Mouse (Mus musculus) intestine, embryonic 14.5 days (tissue): ENCODE results near the gene Fgf11. TPM values are rescaled to one million over a fixed set of nuclear protein-coding genes. Genes with fewer than 3 reads are reported as not detected.

ENCODE experiments used
- ATAC-seq: fragments of 200-750 bp; cut with Nextera tagmentation; replicated peaks from 2 replicates; pipeline ENCODE4 v1.8.0; 2017; ENCODE audit warnings: low read depth, moderate number of reproducible peaks, moderate TSS enrichment, moderate library complexity; ENCODE audit not compliant: low FRiP score, low TSS enrichment
- DNase-seq: peaks from one replicate; pipeline ENCODE4 v3.0.0-alpha.2; 2018; ENCODE audit warnings: low spot score
- H3K27ac ChIP-seq: fragments of 300-500 bp; sonication (generic); 2 replicates; pipeline ENCODE4 v1.5.1; 2014; ENCODE audit warnings: low read depth, mild to moderate bottlenecking, control low read depth
- H3K27me3 ChIP-seq: fragments of 300-500 bp; sonication (generic); replicated peaks from 2 replicates; pipeline ENCODE4 v1.6.1; 2014; ENCODE audit warnings: low read length, control low read depth; ENCODE audit not compliant: control insufficient read depth, insufficient read depth
- H3K36me3 ChIP-seq: fragments of 300-500 bp; sonication (generic); 2 replicates; pipeline ENCODE4 v1.6.1; 2014; ENCODE audit warnings: low read length, control low read depth; ENCODE audit not compliant: control insufficient read depth, insufficient read depth
- H3K4me1 ChIP-seq: fragments of 300-500 bp; sonication (generic); replicated peaks from 2 replicates; pipeline ENCODE4 v1.6.1; 2014; ENCODE audit warnings: low read length, control low read depth, mixed read lengths; ENCODE audit not compliant: control insufficient read depth, insufficient read depth
- H3K4me2 ChIP-seq: fragments of 300-500 bp; sonication (generic); 2 replicates; pipeline ENCODE4 v1.6.1; 2014; ENCODE audit warnings: low read length
- H3K4me3 ChIP-seq: fragments of 300-500 bp; sonication (generic); 2 replicates; pipeline ENCODE4 v1.5.1; 2014; ENCODE audit warnings: low read depth, low read length, control low read depth, mixed read lengths
- H3K9ac ChIP-seq: fragments of 300-500 bp; sonication (generic); 2 replicates; pipeline ENCODE4 v1.6.1; 2014; ENCODE audit warnings: mild to moderate bottlenecking, low read length
- H3K9me3 ChIP-seq: fragments of 300-500 bp; sonication (generic); 2 replicates; pipeline ENCODE4 v1.6.1; 2016; ENCODE audit warnings: low read length, control low read depth; ENCODE audit not compliant: control insufficient read depth
- WGBS: fragments of 180-500 bp; shearing (Covaris S2); extraction: QIAGEN DNeasy Blood & Tissue Kit; methylation state at CpG from one replicate; pipeline ENCODE4 v1.1.7; 2014; 5-methylcytosine and 5-hydroxymethylcytosine counted together
- polyA plus RNA-seq: library from polyadenylated mRNA; unstranded; fragments of >200 nt; fragmentation: Nextera tagmentation; extraction: Ambion mirVana; gene quantifications from 2 replicates; pipeline ENCODE4 v1.2.1, GENCODE M21; 2014

The Fgf11 gene
- polyA plus RNA-seq, 1 experiment from 2014 or later, result 1.4 TPM

DNA sequence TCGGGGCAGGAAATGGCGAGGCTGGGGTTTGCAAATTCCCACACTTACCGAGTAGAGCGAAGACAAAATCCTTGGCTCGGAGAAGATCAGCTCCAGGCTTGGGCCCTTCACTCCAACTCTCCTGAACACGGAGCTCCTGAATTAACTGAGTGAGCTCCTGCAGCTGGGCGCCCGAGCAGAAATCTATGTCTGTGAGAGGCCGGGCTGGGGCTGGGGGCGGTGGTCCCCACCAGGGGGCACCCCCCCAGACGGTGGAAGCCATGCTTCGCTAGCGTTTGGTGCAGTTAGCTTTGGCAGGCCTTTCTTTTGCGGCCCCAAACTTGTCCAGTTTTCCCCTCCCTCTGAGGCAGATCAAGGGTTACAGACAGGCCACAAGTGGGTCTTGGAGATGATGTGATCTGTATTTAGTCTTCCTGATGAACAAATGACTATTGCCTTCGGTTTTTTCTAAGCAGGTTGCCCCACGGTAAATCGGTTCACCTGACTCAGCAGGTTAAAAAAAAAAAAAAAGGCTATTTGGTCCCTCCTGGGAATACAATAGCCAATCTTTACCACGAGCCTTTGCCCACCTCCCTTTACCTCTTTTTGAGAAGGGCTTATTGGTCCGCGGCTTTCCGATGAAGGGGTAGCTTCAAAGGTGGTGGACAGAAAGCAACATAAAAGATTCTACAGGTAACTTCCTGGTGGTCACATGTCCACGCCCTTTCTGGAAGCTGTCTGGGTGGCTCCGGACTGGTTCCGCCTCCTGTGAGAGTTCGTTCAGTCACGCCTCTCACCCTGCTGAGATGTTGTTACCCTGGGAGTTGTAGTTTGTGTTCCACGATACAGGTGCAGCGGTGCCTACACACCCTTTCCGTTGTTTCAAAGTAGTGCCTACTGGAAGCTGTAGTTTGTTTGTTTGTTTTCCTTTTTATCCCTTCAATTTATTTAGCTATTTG lies 3.6 kb upstream of the Fgf11 start, which contains the start of gene Tmem102:
Gene Tmem102, minus strand, starts transcription at position 653 of the 938 bp plus-strand sequence.
- WGBS, result 7% methylated on average over 29 of the region's 29 CpGs
- ATAC-seq, result no peak
- peak within 1 kb of the TSS; percentile 82 for H3K4me2 ChIP-seq

DNA sequence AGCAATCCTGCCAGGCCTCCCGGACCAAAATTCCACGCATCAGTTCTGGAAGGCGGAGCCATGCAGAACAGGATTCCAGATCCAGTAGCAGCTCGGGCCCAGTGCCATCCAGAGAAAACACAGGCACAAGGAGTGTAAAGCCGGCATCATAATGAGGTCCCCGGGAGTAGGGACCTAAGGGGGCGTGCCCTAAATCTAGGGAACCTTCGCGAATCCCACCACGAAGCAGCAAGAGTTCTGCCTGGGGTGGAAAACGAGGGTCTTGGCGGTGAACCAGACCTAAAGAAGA lies 2.9 kb upstream of the Fgf11 start:
- ATAC-seq, result no peak
- Histone ChIP-seq H3K4me2 (peak overlapping the region; percentile 82), H3K9me3 (no peaks in the 10 kb centered on the region), H3K4me1 (peaks cover 38% of the 10 kb centered on the region), H3K4me3 (peak overlapping the region; percentile 58), H3K9ac (peak overlapping the region; percentile 23), H3K27ac (no peak overlapping the region), H3K36me3 (no peaks in the 10 kb centered on the region), H3K27me3 (peaks cover 38% of the 10 kb centered on the region)
- DNase-seq, result no peak
- WGBS, result 4% methylated on average over 12 of the region's 12 CpGs

More for the DNA sequence above, 3.6 kb upstream of the Fgf11 start, which contains the start of gene Tmem102:
- Histone ChIP-seq H3K27ac (no peak within 1 kb of the TSS), H3K27me3 (peaks cover 38% of the 10 kb centered on the region), H3K9ac (peak within 1 kb of the TSS; percentile 23), H3K9me3 (no peaks in the 10 kb centered on the region), H3K4me3 (peak within 1 kb of the TSS; percentile 58), H3K36me3 (no peaks in the 10 kb centered on the region), H3K4me1 (peaks cover 32% of the 10 kb centered on the region)
- DNase-seq, result peak; percentile 64

GRCm38 (mm10) chr11:69803786-69804651 lies 2.4 kb upstream of the Fgf11 start:
- Histone ChIP-seq H3K4me3 (peak overlapping the region; percentile 58), H3K9me3 (no peaks in the 10 kb centered on the region), H3K27ac (no peak overlapping the region), H3K4me1 (peaks cover 44% of the 10 kb centered on the region), H3K36me3 (no peaks in the 10 kb centered on the region), H3K4me2 (peak overlapping the region; percentile 82), H3K27me3 (peaks cover 38% of the 10 kb centered on the region), H3K9ac (peak overlapping the region; percentile 42)
- WGBS, result 2% methylated on average over 59 of the region's 60 CpGs
- DNase-seq (peak; percentile 82), ATAC-seq (peak; percentile 41)

- ATAC-seq, result peak; percentile 16; the same call in 1 of the 2 replicates
- Histone ChIP-seq H3K4me2 (peak overlapping the region; percentile 82), H3K4me3 (peak overlapping the region; percentile 58), H3K27me3 (peaks cover 38% of the 10 kb centered on the region), H3K4me1 (peaks cover 44% of the 10 kb centered on the region), H3K9me3 (no peaks in the 10 kb centered on the region), H3K36me3 (no peaks in the 10 kb centered on the region), H3K9ac (peak overlapping the region; percentile 42), H3K27ac (no peak overlapping the region)
- 3% methylated on average over 12 of the region's 12 CpGs for WGBS
- no peak for DNase-seq
Measured at GRCm38 (mm10) chr11:69803328-69803727, 1.7 kb upstream of the Fgf11 start.

DNA sequence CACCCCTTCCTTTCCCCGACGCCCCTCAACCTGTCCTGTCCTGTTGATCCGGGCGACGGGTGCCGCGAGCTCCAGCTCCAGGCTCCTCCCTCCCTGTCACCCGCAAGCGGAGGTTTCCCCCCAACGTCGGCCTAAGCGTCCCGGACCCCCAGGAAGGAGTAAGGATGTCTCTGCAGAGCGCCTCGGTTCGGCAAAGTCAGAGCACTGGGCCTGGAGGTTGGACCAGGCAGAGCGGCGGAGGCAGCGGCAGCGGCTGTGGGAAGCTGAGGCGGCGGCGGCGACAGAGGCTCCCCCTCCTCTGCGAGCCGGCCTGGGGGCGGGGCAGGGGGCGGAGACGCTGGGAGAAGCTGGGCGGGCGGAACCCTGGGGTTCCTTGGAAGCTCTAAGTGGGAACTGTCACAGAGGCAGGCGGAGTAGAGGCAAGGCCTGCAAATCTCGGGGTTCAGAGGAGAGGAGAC lies 1.0 kb upstream of the Fgf11 start:
- Histone ChIP-seq H3K9ac (peak overlapping the region; percentile 42; the same call in 1 of the 2 replicates), H3K4me1 (peaks cover 44% of the 10 kb centered on the region), H3K27me3 (peaks cover 38% of the 10 kb centered on the region), H3K4me3 (peak overlapping the region; percentile 58), H3K36me3 (no peaks in the 10 kb centered on the region), H3K4me2 (peak overlapping the region; percentile 82), H3K9me3 (no peaks in the 10 kb centered on the region), H3K27ac (no peak overlapping the region)
- ATAC-seq (no peak), DNase-seq (peak; percentile 89)
- under 1% methylated on average over 29 of the region's 33 CpGs for WGBS

DNA sequence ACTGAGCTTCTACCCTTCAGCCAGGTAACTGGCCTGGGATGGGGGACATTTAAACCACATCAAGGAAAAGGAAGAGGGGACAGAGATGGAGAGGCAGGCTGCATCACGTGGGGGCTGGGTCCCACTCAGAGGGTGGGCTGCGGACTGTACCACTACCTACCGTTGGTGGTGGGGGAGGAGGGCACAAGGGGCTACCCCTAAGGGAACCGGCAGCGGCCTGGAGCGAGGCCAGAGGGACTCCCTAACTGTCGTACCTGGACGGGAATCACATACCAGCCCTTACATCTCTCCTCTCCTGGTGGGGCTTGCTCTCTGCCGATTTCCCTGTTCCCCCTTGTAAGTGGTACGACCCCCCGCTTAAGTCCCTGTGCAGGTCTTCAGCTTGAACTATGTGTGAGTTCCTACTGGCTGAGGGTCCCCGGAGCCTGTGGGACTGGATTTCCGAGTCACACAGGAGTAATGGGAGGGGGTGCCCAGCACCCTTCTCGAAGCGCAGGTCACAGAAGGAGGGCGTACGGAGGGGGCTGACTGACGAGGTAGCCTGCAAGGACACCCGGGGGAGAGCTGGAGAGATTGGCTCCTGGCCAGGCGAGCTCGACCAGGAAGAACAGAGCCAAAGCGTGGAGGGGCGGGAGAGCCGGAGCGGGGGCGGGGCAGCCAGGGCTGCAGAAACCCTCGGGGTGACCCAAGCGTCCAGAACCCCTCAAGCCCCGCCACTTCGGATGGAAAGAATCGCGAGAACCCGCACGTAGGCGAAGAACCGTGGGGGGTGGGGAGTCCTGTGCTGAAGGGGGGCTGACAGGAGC lies 1.1 kb downstream of the Fgf11 start:
- Histone ChIP-seq H3K4me1 (peaks cover 44% of the 10 kb centered on the region), H3K9me3 (no peaks in the 10 kb centered on the region), H3K27ac (peak overlapping the region; percentile 19; the same call in 1 of the 2 replicates), H3K9ac (peak overlapping the region; percentile 48), H3K27me3 (peaks cover 31% of the 10 kb centered on the region), H3K4me3 (peak overlapping the region; percentile 41), H3K36me3 (no peaks in the 10 kb centered on the region), H3K4me2 (peak overlapping the region; percentile 82)
- peak; percentile 90 for DNase-seq
- 0 out of 2 replicates have a peak, but pooled peaks have one; percentile 22 for ATAC-seq
- WGBS, result 1% methylated on average over 36 of the region's 36 CpGs

DNA sequence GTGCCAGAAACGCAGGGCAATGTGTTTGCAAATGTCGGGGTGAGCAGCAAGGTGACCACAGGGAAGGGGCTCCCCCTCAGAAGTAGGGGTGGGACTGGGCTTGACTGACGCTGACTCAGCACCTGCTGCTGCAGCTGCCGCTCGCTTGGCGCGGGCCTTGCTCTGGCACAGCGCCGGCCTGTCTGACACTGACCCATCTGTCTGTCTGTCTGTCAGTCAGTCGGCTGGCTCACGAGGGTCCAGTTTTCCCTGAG lies 1.6 kb downstream of the Fgf11 start:
- DNase-seq, result no peak
- H3K4me1 ChIP-seq, result peaks cover 44% of the 10 kb centered on the region

More for the DNA sequence above, 1.6 kb downstream of the Fgf11 start:
- ATAC-seq, result no peak
- WGBS, result 4% methylated on average over 11 of the region's 11 CpGs
- Histone ChIP-seq H3K4me2 (peak overlapping the region; percentile 82), H3K27me3 (peaks cover 26% of the 10 kb centered on the region; the same call in 1 of the 2 replicates), H3K9ac (peak overlapping the region; percentile 48; the same call in 1 of the 2 replicates), H3K36me3 (no peaks in the 10 kb centered on the region), H3K9me3 (no peaks in the 10 kb centered on the region), H3K4me3 (peak overlapping the region; percentile 41), H3K27ac (0 out of 2 replicates have a peak overlapping the region, but pooled peaks have one; percentile 19)
